ENCODE assay signal across 7 mouse cellular contexts in genomic region chr4:114386395-114386811, GRCm38 (mm10). TPM values are rescaled to one million over a fixed set of nuclear protein-coding genes. Genes with fewer than 3 reads are reported as not detected.
A peak's percentile ranks its signal among the peaks of the same experiment; 100 is the strongest.
DNase-seq lines count a peak whose midpoint lies in the region; ATAC-seq lines count a peak whose summit lies in the region.

No protein-coding gene starts in this region.

- H3K27ac ChIP-seq in midbrain, embryonic 16.5 days (ENCODE audit: low read length) = no peak overlapping the region
- no peak overlapping the region for H3K27ac ChIP-seq in midbrain, embryonic 11.5 days (ENCODE audit: low read depth, low read length)
- no peak overlapping the region for H3K27ac ChIP-seq in liver, embryonic 12.5 days

- no peaks in the 10 kb centered on the region for H3K36me3 ChIP-seq in midbrain, embryonic 16.5 days (ENCODE audit: control insufficient read depth, insufficient read depth, low read length)
- H3K36me3 ChIP-seq in midbrain, embryonic 11.5 days (ENCODE audit: control insufficient read depth, insufficient read depth, low read length) = no peaks in the 10 kb centered on the region
- H3K36me3 ChIP-seq in liver, embryonic 12.5 days = no peaks in the 10 kb centered on the region

- WGBS in midbrain, embryonic 16.5 days = 66% methylated on average over 2 of the region's 2 CpGs
- 88% methylated on average over 2 of the region's 2 CpGs for WGBS in midbrain, embryonic 11.5 days
- WGBS in liver, embryonic 12.5 days (ENCODE audit: insufficient replicate concordance) = 53% methylated on average over 2 of the region's 2 CpGs

- H3K9me3 ChIP-seq in midbrain, embryonic 16.5 days (replicated peaks; ENCODE audit: control insufficient read depth, low read length, poor library complexity, severe bottlenecking) = no peaks in the 10 kb centered on the region
- H3K9me3 ChIP-seq in midbrain, embryonic 11.5 days (ENCODE audit: control insufficient read depth, low read length) = no peaks in the 10 kb centered on the region
- no peaks in the 10 kb centered on the region for H3K9me3 ChIP-seq in liver, embryonic 12.5 days (replicated peaks)

- H3K4me1 ChIP-seq in midbrain, embryonic 16.5 days (ENCODE audit: control insufficient read depth, insufficient read depth, low read length) = no peaks in the 10 kb centered on the region
- H3K4me1 ChIP-seq in midbrain, embryonic 11.5 days (ENCODE audit: control insufficient read depth, insufficient read depth, low read length) = no peaks in the 10 kb centered on the region
- no peaks in the 10 kb centered on the region for H3K4me1 ChIP-seq in liver, embryonic 12.5 days

- H3K4me3 ChIP-seq in midbrain, embryonic 16.5 days (ENCODE audit: low read depth, low read length) = no peak overlapping the region
- H3K4me3 ChIP-seq in midbrain, embryonic 11.5 days (ENCODE audit: low read depth, low read length) = no peak overlapping the region
- H3K4me3 ChIP-seq in liver, embryonic 12.5 days = no peak overlapping the region

- peak; percentile 63; the same call in 1 of the 2 replicates for ATAC-seq in midbrain, embryonic 16.5 days
- no peak for ATAC-seq in midbrain, embryonic 11.5 days (ENCODE audit: low FRiP score)
- peak; percentile 75 for ATAC-seq in cerebellum, adult (ENCODE audit: insufficient number of reproducible peaks, low FRiP score, low TSS enrichment)
- ATAC-seq in liver, embryonic 12.5 days = no peak

- no peaks in the 10 kb centered on the region for H3K27me3 ChIP-seq in midbrain, embryonic 16.5 days (ENCODE audit: control insufficient read depth, insufficient read depth, low read depth, low read length)
- no peaks in the 10 kb centered on the region for H3K27me3 ChIP-seq in midbrain, embryonic 11.5 days (ENCODE audit: control insufficient read depth, insufficient read depth, low read length)
- H3K27me3 ChIP-seq in liver, embryonic 12.5 days (replicated peaks) = no peaks in the 10 kb centered on the region

- no peak for DNase-seq in midbrain, embryonic 11.5 days (ENCODE audit: low spot score, missing footprints)
- peak; percentile 89 for DNase-seq in fibroblast of lung, adult 2 months (ENCODE audit: low read depth)
- peak; percentile 10 to 29 for DNase-seq in kidney, postnatal 4 days
- DNase-seq in left cerebral cortex, adult 18-20 months (ENCODE audit: low spot score in 2 of 2) = no peak

- no peak overlapping the region for H3K4me2 ChIP-seq in midbrain, embryonic 16.5 days (ENCODE audit: low read length)
- no peak overlapping the region for H3K4me2 ChIP-seq in midbrain, embryonic 11.5 days
- no peak overlapping the region for H3K4me2 ChIP-seq in liver, embryonic 12.5 days

- no peak overlapping the region for H3K9ac ChIP-seq in midbrain, embryonic 16.5 days (ENCODE audit: low read depth, low read length)
- H3K9ac ChIP-seq in midbrain, embryonic 11.5 days (ENCODE audit: low read length) = no peak overlapping the region
- no peak overlapping the region for H3K9ac ChIP-seq in liver, embryonic 12.5 days

RNA-seq across cellular contexts. Expression of gene Trabd2b, which starts 20.1 kb away (rescaled TPM):
- 0.32 and 0.58 TPM in 2 replicates for polyA plus RNA-seq in midbrain, embryonic 16.5 days (2015; fragmentation: Nextera tagmentation; extraction: Ambion mirVana)
- 2.1 and 2.2 TPM in 2 replicates for polyA plus RNA-seq in midbrain, embryonic 11.5 days (2014; fragmentation: Nextera tagmentation; extraction: Ambion mirVana)
- 0.38 and 0.65 TPM in 2 replicates for polyA plus RNA-seq in liver, embryonic 12.5 days (2016; fragmentation: Nextera tagmentation; extraction: Ambion mirVana)
- 1 to 10 TPM; 5.2 to 5.4 TPM for total RNA-seq in left cerebral cortex, adult 18-20 months (2021)

Comparison
In these comparisons a context has a peak if more than half of its experiments do, and no peak if none do; other contexts are left out.
1. ATAC-seq: peak in midbrain, embryonic 16.5 days (single experiment) and cerebellum, adult (single experiment); none in midbrain, embryonic 11.5 days (single experiment) and liver, embryonic 12.5 days (single experiment).
2. DNase-seq: peak in fibroblast of lung, adult 2 months (single experiment) and kidney, postnatal 4 days (2 of 2); none in midbrain, embryonic 11.5 days (single experiment) and left cerebral cortex, adult 18-20 months (0 of 2).